Mouse (Mus musculus) limb, embryonic 14.5 days (tissue): ENCODE data around the gene Cnot1. TPM values are rescaled to one million over a fixed set of nuclear protein-coding genes. Genes with fewer than 3 reads are reported as not detected.

Experiments used
- ATAC-seq: fragments of 200-750 bp; cut with Nextera tagmentation; 2 replicates; pipeline ENCODE4 v1.8.0; 2017; ENCODE audit warnings: low read depth, moderate number of reproducible peaks, moderate TSS enrichment; ENCODE audit not compliant: low FRiP score
- DNase-seq: peaks from one replicate; pipeline ENCODE4 v3.0.0-alpha.2; 2015; ENCODE audit warnings: low spot score
- H3K27ac ChIP-seq: fragments of 300-500 bp; sonication (generic); replicated peaks from 2 replicates; pipeline ENCODE4 v1.5.1; 2014; ENCODE audit warnings: low read depth, mild to moderate bottlenecking, low read length, moderate library complexity, mixed read lengths
- H3K27me3 ChIP-seq: fragments of 300-500 bp; sonication (generic); 2 replicates; pipeline ENCODE4 v1.6.1; 2014; ENCODE audit warnings: low read length, mixed read lengths; ENCODE audit not compliant: control insufficient read depth, insufficient read depth
- H3K36me3 ChIP-seq: fragments of 300-500 bp; sonication (generic); 2 replicates; pipeline ENCODE4 v1.6.1; 2014; ENCODE audit warnings: mild to moderate bottlenecking, low read length, moderate library complexity, mixed read lengths; ENCODE audit not compliant: control insufficient read depth, insufficient read depth
- H3K4me1 ChIP-seq: fragments of 300-500 bp; sonication (generic); 2 replicates; pipeline ENCODE4 v1.6.1; 2014; ENCODE audit warnings: antibody characterized with exemption, low read length, mixed read lengths; ENCODE audit not compliant: control insufficient read depth, insufficient read depth
- H3K4me2 ChIP-seq: fragments of 300-500 bp; sonication (generic); replicated peaks from 2 replicates; pipeline ENCODE4 v1.6.1; 2014; ENCODE audit warnings: low read depth, mild to moderate bottlenecking, low read length, moderate library complexity; ENCODE audit not compliant: severe bottlenecking
- H3K4me3 ChIP-seq: fragments of 300-500 bp; sonication (generic); replicated peaks from 2 replicates; pipeline ENCODE4 v1.5.1; 2014; ENCODE audit warnings: low read length
- H3K9ac ChIP-seq: fragments of 300-500 bp; sonication (generic); 2 replicates; pipeline ENCODE4 v1.6.1; 2014; ENCODE audit warnings: mild to moderate bottlenecking, low read depth, low read length, moderate library complexity; ENCODE audit not compliant: severe bottlenecking
- H3K9me3 ChIP-seq: fragments of 300-500 bp; sonication (generic); 2 replicates; pipeline ENCODE4 v1.6.1; 2016; ENCODE audit warnings: low read length; ENCODE audit not compliant: control insufficient read depth
- POLR2A ChIP-seq: fragments of 200-500 bp; IDR thresholded peaks from 2 replicates; pipeline ENCODE4 v1.8.0; 2012; ENCODE audit warnings: inconsistent platforms, mild to moderate bottlenecking, moderate library complexity, borderline replicate concordance; ENCODE audit not compliant: insufficient read depth, insufficient read length; ENCODE audit errors: extremely low read depth
- WGBS: fragments of 180-500 bp; shearing (Covaris S2); extraction: QIAGEN DNeasy Blood & Tissue Kit; methylation state at CpG from one replicate; pipeline ENCODE4 v1.1.7; 2014; 5-methylcytosine and 5-hydroxymethylcytosine counted together
- polyA plus RNA-seq, 2 experiments: library from polyadenylated mRNA; depleted of rRNA in 1 of 2; stranded (reverse) in 1 of 2; unstranded in 1 of 2; fragments of >200 nt; fragmentation: Nextera tagmentation in 1 of 2; extraction: Ambion mirVana in 1 of 2; gene quantifications; 2 replicates each; pipeline versions ENCODE4 v1.2.1 to v1.2.3; 2012 to 2014

The Cnot1 gene
- polyA plus RNA-seq, 2 experiments = 84.1 to 110 TPM

DNA sequence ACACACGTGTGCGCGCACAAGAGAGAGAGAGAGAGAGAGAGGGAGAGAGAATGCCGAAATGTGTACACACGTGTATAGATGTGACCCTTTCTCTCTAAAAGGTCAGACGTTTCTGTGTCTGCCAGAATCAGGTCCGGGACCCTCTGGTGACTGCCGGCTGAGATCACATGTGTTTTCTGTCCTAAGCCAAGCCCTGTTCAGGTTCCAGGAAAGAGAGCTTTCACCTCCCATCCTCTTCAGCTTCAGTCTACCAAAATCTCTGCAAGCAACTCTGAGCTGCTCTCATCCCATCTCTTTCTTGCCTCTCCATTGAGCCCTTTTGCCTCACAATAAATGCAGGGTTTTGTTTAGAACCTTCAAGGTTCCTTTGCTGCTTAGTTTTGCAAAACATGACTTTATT, 110.6 kb downstream of the Cnot1 start:
- WGBS = 71% methylated on average over 7 of the region's 8 CpGs
- H3K9ac ChIP-seq = no peak overlapping the region
- 0 out of 2 replicates have a peak, but pooled peaks cover 8% of the 10 kb centered on the region for H3K27me3 ChIP-seq

DNA sequence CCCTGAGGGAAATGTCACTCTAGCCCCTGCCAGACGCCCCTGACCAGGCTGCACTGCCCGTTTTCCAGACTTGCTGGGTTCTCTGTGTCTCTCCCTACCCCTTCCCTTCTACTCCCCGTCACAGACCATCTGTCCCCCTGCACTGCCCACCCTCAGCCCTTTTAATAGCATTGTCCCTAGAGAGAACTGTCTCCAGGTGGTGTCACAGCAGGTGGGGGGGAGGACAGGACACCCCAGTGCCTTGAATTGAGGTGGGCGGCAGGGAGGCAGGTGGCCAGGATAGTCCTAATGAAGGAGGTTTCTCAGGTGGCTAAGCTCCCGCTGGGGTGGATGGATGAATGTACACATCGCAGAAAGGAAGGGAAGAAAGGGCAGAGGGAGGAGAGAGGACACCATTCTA, 112.6 kb downstream of the Cnot1 start:
- no peak overlapping the region for H3K27ac ChIP-seq
- WGBS = 18% methylated on average over 6 of the region's 6 CpGs
- H3K4me1 ChIP-seq = no peaks in the 10 kb centered on the region
- H3K27me3 ChIP-seq = 0 out of 2 replicates have a peak, but pooled peaks cover 8% of the 10 kb centered on the region
- H3K9ac ChIP-seq = no peak overlapping the region
- H3K4me3 ChIP-seq = no peak overlapping the region
- DNase-seq = no peak
- H3K36me3 ChIP-seq = no peaks in the 10 kb centered on the region
- TF ChIP-seq POLR2A = no peak
- no peak for ATAC-seq
- no peaks in the 10 kb centered on the region for H3K9me3 ChIP-seq
- no peak overlapping the region for H3K4me2 ChIP-seq

More for the DNA sequence above, 110.6 kb downstream of the Cnot1 start:
- H3K4me2 ChIP-seq = peak overlapping the region; percentile 29
- DNase-seq = no peak
- no peak overlapping the region for H3K27ac ChIP-seq
- no peak for ATAC-seq
- no peaks in the 10 kb centered on the region for H3K9me3 ChIP-seq
- H3K4me1 ChIP-seq = no peaks in the 10 kb centered on the region
- no peak overlapping the region for H3K4me3 ChIP-seq
- H3K36me3 ChIP-seq = no peaks in the 10 kb centered on the region
- TF ChIP-seq POLR2A = no peak

DNA sequence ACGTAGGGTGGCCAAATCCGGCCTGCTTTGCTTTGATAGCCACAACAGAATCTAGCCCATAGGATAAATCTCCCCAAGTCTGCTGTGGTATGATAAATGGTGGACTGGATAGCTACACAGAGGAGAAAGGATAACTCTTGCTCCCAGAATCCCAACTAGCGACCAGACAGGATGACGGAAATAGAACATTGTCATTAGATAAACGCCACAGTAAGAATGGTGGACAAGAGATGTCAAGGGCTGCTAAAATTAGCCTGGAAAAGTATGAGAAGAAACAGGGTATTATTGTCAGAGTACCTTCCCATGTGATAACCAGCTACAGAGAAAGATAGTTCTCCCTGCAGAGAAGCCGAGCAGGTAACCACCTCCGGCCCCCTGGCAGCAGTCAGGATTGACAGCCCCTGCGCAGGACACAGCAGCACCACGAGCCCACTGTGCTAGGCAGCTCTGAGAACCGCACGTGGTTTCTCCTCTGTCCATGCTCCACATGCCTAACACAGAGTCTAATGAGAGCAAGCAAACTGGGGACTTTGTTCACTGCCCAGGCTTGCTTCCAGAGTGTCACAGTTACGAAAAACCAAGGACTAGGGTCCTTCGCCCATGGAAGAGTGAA, 116.2 kb downstream of the Cnot1 start:
- TF ChIP-seq POLR2A = no peak
- Histone ChIP-seq H3K4me3 (no peak overlapping the region), H3K27ac (no peak overlapping the region), H3K27me3 (0 out of 2 replicates have a peak, but pooled peaks cover 6% of the 10 kb centered on the region), H3K36me3 (no peaks in the 10 kb centered on the region), H3K9me3 (no peaks in the 10 kb centered on the region), H3K4me1 (no peaks in the 10 kb centered on the region), H3K9ac (no peak overlapping the region), H3K4me2 (no peak overlapping the region)
- 82% methylated on average over 13 of the region's 13 CpGs for WGBS
- DNase-seq = no peak
- no peak for ATAC-seq

DNA sequence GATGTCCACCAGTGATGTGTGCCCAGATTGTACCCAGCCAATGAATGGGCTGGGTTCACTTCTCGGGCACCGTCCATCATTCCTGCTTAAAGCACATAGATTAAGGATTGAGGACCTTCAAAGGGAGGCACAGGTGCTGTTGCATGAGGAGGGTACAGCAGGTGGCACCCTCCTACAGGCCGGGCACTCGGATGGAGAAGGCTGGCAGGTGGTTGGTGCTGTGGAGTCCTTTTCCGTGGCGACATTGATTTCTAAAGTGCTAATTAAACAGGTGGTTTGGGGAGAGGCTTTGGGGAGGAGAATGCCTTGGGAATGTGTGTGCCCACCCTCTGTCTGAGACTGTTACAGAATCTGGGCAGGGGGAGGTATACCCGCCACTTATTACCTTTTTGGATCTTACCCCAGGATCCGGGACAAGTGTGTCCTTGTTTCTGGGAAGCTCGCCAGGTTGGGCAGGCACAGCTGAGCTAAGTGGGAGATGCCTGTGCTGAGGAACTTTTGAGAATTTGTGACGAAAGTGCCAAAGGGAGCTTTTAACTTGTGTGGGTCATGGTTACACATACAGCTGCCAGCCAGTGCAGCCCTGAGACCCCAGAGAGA, 119.1 kb downstream of the Cnot1 start:
- no peak for ATAC-seq
- no peak for TF ChIP-seq POLR2A
- H3K4me1 ChIP-seq = no peaks in the 10 kb centered on the region
- H3K27me3 ChIP-seq = no peaks in the 10 kb centered on the region
- no peaks in the 10 kb centered on the region for H3K9me3 ChIP-seq
- no peak overlapping the region for H3K4me2 ChIP-seq
- WGBS = 67% methylated on average over 10 of the region's 10 CpGs
- H3K27ac ChIP-seq = no peak overlapping the region
- no peak overlapping the region for H3K4me3 ChIP-seq
- peak; percentile 19 for DNase-seq
- H3K9ac ChIP-seq = no peak overlapping the region
- H3K36me3 ChIP-seq = no peaks in the 10 kb centered on the region

DNA sequence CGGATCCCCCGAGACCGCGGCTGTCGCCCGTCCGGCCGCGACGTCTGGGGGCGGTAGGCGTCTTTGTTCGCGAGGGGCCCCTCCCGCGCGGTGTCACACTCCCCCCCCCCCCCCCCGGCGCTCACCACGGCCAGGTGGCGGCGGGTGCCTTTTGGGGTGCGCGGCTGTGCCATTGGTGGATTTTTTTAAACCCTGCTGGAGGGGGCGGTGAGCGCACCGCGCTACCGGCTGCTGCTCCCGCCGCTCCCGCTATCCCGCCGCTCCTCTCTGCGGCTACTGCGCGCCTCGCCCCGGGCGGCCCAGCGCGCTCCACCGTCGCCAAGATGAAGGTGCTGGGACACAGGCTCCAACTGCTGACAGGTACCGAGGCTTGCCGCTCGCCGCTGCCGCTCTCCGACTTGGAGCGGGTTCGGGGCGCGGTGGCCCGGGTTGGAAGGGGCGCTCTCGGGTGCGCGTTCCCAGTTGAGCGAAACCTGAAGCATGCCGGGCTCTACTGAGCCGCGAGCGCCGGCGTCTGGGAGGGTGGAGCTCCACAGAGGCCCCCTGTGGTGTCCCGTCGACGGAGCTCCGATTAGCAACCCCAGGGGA, 129.1 kb downstream of the Cnot1 start:
- no peak for TF ChIP-seq POLR2A
- ATAC-seq (peak; percentile 35; the same call in 1 of the 2 replicates), DNase-seq (no peak)
- H3K4me2 ChIP-seq = peak overlapping the region; percentile 100
- H3K27ac ChIP-seq = no peak overlapping the region
- no peaks in the 10 kb centered on the region for H3K9me3 ChIP-seq
- H3K36me3 ChIP-seq = no peaks in the 10 kb centered on the region
- WGBS = 2% methylated on average over 41 of the region's 70 CpGs
- H3K27me3 ChIP-seq = peaks cover 61% of the 10 kb centered on the region
- peak overlapping the region; percentile 52 for H3K9ac ChIP-seq
- peak overlapping the region; percentile 58 for H3K4me3 ChIP-seq
- 0 out of 2 replicates have a peak, but pooled peaks cover 3% of the 10 kb centered on the region for H3K4me1 ChIP-seq
